Mouse (Mus musculus): ENCODE results near the gene Klrc3.
"Not testable (repeated sequence)": the region's sequence is repeated elsewhere in the genome, so short reads cannot be mapped to it uniquely, and the experiment has no call there.

Klrc3 gene

GRCm38 (mm10) chr6:129643237-129643636 is at the start of gene Klrc3:
Gene Klrc3, minus strand, starts transcription at chr6:129643337.
- peak; percentile 8 for DNase-seq (ENCODE audit: low read depth)

DNA sequence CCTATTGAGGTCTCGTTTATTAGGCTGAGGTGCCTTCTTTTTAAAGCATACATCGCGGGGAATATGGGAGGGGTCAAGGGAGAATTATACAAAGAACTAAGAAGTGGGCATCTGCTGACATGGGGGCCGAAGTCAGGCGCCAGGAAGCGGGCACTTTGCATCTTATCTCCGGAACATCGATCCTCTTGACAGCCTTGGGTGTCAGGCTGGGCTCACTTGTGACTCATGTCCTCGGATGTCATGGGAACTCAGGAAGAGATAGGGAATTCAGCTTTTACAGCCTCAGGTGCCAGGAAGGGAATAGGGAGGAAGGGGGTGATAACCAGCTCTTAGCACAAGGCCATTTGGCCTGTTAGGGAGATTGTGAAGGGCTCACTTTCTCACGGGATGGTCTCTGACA is 48.3 kb upstream of the Klrc3 start:
- DNase-seq (ENCODE audit: low read depth) = not testable (repeated sequence)

DNA sequence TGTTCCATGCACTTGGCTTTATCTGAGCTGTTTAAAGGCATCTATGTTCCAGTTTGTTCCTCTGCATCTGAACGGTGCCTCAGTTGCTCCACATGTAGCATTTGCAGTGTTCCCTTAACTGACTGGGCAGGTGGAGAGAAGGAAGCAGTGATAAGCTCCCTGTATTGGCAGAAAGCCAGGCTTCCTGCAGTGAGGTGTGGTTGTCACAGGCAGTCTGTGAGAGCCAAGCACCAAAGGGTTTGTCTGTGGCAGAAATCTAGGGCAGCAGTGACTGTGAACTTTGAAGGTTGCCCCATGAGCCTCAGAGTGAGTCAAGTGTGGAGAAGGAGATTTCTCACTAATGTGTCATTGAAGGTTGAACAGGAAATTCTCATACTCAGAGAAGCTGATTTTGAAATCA is 37.2 kb upstream of the Klrc3 start:
- DNase-seq (ENCODE audit: low read depth) = peak; percentile 69

DNA sequence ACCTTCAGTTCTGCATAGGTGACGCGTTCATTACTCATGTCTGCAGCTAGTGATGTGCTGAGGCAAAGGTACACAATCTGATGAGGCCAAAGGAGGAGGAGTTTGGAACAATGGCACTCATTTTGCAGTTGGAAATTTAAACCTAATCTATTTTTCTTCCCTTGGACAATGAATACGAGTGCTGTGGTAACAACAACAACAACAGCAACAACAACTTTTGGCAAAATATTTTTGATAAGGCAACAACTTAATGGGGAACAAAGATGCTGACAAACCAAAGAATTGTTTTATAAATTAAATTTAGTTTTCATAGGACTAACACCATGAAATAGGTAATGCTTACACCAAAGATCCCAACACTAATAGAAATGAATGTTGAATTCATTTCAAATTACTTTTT is 35.7 kb upstream of the Klrc3 start, which contains the start of gene Klrc1:
Gene Klrc1, minus strand, starts transcription at position 101 of the 400 bp plus-strand sequence.
- DNase-seq (ENCODE audit: low read depth) = no peak

DNA sequence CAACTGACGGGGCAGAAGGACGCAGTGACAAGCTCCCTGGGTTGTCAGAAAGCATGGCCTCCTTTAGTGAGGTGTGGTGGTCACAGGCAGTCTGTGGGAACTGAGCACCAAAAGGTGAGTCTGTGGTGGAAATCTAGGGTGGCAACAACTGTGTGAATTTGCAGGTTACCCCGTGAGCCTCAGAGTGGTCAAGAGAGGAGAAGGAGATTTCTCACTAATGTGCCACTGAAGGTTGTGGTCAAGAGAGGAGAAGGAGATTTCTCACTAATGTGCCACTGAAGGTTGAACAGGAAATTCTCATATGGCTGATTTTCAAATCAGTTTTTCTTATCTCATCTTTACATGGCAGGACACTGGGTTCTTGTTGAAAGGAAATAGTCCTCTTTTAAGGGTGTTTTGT is 18.2 kb upstream of the Klrc3 start:
- not testable (repeated sequence) for DNase-seq (ENCODE audit: low read depth)

DNA sequence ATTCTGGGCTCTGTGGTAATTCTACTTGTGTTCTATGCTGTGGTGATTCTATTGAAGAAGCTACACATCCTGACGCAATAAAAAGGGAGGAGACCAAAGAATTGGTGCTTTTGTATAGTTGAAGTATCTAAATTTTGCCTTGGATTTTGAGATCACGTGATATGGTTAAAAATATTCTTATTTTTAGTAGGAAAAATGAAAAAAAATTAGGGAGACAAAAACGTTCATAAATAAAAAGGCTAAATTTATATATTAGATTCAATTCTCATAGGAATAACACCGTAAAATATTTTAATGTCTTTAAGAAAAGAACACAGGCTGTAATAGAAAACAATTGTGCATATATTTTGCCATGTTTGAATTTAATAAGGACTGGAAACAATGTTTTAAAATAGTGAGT is 17.5 kb upstream of the Klrc3 start, which contains the start of gene Klrc2:
Gene Klrc2, minus strand, starts transcription at position 101 of the 400 bp plus-strand sequence.
- peak; percentile 52 for DNase-seq (ENCODE audit: low read depth)

DNA sequence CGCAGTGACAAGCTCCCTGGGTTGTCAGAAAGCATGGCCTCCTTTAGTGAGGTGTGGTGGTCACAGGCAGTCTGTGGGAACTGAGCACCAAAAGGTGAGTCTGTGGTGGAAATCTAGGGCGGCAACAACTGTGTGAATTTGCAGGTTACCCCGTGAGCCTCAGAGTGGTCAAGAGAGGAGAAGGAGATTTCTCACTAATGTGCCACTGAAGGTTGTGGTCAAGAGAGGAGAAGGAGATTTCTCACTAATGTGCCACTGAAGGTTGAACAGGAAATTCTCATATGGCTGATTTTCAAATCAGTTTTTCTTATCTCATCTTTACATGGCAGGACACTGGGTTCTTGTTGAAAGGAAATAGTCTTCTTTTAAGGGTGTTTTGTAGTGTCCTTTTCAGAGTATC is 917 bp upstream of the Klrc3 start:
- not testable (repeated sequence) for DNase-seq (ENCODE audit: low read depth)

DNA sequence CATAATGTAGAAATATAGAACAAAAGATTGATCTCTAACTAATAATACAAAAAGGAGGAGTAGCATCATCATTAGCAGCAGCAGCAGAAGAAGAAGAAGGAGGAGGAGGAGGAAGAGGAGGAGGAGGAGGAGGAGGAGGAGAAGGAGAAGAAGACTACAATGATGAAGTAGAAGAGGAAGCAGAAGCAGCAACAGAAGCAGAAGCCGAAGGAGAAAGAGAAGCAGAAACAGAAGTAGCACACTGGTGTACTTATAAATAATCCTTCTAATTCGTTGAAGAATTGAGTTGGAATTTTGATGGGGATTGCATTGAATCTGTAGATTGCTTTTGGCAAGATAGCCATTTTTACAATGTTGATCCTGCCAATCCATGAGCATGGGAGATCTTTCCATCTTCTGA is 12.1 kb downstream of the Klrc3 start:
- not testable (repeated sequence) for DNase-seq (ENCODE audit: low read depth)

- DNase-seq (ENCODE audit: low read depth) = peak; percentile 44
Observed at GRCm38 (mm10) chr6:129623735-129624134, 19.4 kb downstream of the Klrc3 start, which contains the start of gene Klrk1. Gene Klrk1, minus strand, starts transcription at chr6:129623864.

- peak; percentile 96 for DNase-seq (ENCODE audit: low read depth)
Observed at GRCm38 (mm10) chr6:129608372-129608771, 34.8 kb downstream of the Klrc3 start.

- DNase-seq (ENCODE audit: low read depth) = peak; percentile 63
Observed at GRCm38 (mm10) chr6:129591508-129591907, 51.6 kb downstream of the Klrc3 start, which contains the start of gene Klrd1. Gene Klrd1, plus strand, starts transcription at chr6:129591782.
